Mouse (Mus musculus) gastrocnemius, adult 2 months (tissue): ENCODE results near the gene Slc25a21. TPM values are rescaled to one million over a fixed set of nuclear protein-coding genes. Genes with fewer than 3 reads are reported as not detected.

ENCODE experiments used
- DNase-seq: peaks from one replicate; pipeline ENCODE4 v3.0.0; 2022
- H3K27ac ChIP-seq: fragments of 200-600 bp; 2 replicates; pipeline ENCODE4 v1.8.1; 2022; ENCODE audit warnings: mild to moderate bottlenecking
- H3K4me3 ChIP-seq: fragments of 200-600 bp; 2 replicates; pipeline ENCODE4 v1.8.1; 2022; ENCODE audit warnings: mild to moderate bottlenecking, moderate library complexity
- CTCF ChIP-seq: fragments of 200-600 bp; IDR thresholded peaks from 2 replicates; pipeline ENCODE4 v1.8.1; 2022; ENCODE audit warnings: antibody characterized with exemption, mild to moderate bottlenecking, moderate library complexity
- intact Hi-C: fragments of 180-260 bp; cut with DNase I; formaldehyde crosslinking; loops from one replicate; pipeline ENCODE4 v1.15.1; 2025
- total RNA-seq, 2 experiments: library from RNA; stranded (reverse); gene quantifications; 2 replicates each; pipeline ENCODE4 v1.2.3; 2021

The Slc25a21 gene
- total RNA-seq, 2 experiments from 2014 or later, result 0.15 to 0.17 TPM

DNA sequence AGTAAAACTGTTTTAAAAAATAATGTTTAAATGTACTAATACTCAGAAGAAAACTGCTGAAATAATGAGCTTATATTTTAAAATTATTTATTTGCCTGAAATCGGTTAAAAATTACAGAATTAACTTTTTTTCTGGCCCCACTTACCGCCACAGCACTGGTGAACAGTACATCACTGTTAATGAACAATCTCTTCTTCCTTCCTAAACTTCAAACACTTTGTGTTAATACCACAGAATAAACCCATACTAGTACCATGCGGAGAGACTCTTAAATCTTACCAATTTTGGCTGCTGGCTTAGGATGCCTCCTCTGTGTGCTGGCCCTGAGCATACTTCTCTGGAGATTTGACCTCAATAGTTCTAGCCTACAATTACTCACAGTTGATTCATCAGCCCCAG is 4.6 kb upstream of the Slc25a21 start:
- no peak for DNase-seq
- TF ChIP-seq CTCF, result no peak

DNA sequence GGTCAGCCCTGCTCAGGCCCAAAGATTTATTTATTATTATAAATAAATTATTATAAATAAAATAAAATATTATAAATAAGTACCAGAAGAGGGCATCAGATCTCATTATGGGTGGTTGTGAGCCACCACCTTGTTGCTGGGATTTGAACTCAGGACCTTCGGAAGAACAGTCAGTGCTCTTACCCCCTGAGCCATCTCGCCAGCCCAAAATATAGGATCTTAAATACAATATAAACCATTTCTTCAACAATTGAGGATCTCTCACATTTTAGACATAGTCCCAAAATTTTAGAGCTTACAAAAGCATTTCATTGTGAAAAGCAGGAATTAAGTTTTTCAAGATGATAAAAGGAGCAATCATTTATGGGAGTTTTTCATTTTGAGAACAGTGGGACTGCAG is 2.2 kb upstream of the Slc25a21 start:
- intact Hi-C loops, result no loop called here
- no peak for TF ChIP-seq CTCF
- H3K27ac ChIP-seq, result no peak overlapping the region
- H3K4me3 ChIP-seq, result no peak overlapping the region
- no peak for DNase-seq

More for the DNA sequence above, 4.6 kb upstream of the Slc25a21 start:
- H3K27ac ChIP-seq, result no peak overlapping the region
- intact Hi-C loops, result no loop called here
- no peak overlapping the region for H3K4me3 ChIP-seq

DNA sequence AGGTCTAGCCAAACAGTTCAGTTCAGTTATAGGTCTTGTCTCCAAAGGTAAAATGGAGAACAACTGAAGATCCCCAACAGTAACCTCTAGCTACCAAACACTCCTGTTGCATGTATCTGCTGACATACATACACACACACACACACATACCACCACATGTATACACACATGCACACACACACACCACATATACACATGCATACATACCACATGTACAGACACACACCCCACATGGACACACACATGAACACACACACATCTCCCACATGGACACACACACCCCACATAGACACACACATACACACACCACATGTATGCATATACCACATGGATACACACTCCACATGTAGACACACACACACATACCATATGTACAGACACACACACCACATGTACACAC is 997 bp upstream of the Slc25a21 start:
- no peak for TF ChIP-seq CTCF
- no peak for DNase-seq
- intact Hi-C loops, result no loop called here

DNA sequence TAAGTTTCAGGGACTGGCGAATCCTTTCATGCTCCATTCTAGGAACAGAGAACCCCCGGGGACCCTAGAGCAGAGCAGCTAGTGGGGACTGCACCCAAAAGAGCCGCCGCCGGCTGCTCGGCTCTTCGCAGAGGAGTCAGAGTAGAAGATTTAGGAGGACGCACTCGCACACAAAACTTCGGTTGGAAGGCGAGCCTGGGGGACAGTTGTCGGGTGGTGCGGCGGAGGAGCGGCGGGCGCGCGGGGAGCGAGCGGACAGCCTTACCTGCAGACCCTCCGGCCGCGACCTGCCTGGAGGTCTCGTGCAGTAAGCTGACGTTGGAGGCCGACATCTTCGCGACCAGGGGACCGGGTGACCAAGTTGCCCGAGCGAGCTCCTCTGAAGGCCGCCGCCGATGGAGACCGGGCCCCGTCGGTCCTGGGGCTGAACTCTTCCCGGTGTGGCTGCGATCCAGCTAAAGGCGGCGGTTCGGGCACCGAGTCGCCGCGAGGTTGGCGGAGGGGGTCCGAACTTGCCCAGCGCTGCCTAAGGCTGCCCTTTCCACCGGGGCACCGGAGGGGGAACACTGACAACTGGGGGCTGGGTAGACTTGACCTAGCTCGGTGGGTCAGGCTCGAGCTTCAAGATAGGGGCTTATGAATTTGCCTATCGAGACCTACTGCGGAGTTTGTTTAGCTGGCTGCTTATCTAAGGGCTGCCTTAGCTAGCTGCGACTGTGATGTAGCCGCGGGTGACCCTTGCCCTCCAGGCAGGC is 487 bp downstream of the Slc25a21 start:
- DNase-seq, result peak; percentile 57
- H3K4me3 ChIP-seq, result peak overlapping the region; percentile 80
- intact Hi-C loops, result no loop called here
- H3K27ac ChIP-seq, result peak overlapping the region; percentile 62
- no peak for TF ChIP-seq CTCF

More for the DNA sequence above, 997 bp upstream of the Slc25a21 start:
- Histone ChIP-seq H3K4me3 (no peak overlapping the region), H3K27ac (no peak overlapping the region)

DNA sequence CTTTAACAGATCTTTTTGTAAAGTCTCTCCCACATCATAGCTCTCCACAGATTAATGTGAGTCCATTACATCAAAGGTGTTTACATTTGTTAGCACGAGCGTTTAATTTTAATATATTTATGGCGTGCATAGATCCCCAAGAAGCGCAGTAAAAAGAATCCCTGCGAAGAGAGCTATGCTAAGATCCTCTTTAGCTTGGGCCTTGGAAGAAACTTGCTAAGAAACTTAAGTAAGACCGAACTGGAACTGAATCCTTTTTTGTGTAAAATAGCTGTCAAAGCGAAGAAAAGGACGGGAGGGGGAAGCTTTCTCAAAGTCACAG is 1.0 kb downstream of the Slc25a21 start:
- H3K4me3 ChIP-seq, result peak overlapping the region; percentile 80
- intact Hi-C loops, result no loop called here
- DNase-seq, result no peak
- H3K27ac ChIP-seq, result peak overlapping the region; percentile 62
- TF ChIP-seq CTCF, result no peak

DNA sequence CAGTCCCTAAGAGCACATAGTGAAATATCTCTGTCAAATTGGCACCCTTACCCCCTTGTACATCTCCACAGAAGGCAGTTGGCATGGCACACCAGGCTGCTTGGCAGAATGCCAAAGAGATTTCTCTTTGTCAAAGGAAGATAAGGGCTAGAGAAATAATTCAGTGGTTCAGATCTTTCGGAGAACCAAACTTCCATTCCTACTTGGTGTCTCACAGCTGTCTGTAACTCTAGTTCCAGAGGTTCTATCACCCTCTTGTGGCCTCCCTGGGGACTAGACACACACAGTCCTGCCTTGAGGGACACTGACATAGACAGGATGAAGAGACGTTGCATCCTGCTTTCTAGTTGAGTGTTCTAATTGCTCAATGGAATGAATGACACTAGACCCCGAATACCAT is 2.7 kb downstream of the Slc25a21 start:
- DNase-seq, result no peak
- peak; percentile 25; the same call in 1 of the 2 replicates for TF ChIP-seq CTCF
- H3K4me3 ChIP-seq, result no peak overlapping the region
- intact Hi-C loops, result no loop called here
- H3K27ac ChIP-seq, result no peak overlapping the region

DNA sequence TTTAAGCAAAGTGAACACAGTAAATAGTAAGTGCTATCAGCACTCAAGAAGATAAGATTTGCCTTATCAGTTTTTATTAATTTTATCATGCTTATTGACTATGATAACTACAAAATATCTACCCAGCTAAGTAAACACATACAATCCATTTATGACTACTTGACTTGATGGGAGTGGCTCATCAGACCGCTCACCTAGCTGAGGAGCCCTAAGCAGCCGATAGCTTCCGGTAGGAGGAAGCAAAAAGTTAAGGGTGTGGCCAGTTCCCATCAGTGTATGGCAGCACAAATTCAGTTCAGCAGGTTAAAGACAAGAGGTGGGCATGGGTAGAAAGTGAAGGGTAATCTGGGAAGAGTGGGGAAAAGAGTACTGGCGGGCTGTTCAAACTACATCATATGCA is 10.2 kb downstream of the Slc25a21 start:
- Histone ChIP-seq H3K4me3 (no peak overlapping the region), H3K27ac (no peak overlapping the region)
- intact Hi-C loops, result no loop called here
- no peak for TF ChIP-seq CTCF
- DNase-seq, result no peak

DNA sequence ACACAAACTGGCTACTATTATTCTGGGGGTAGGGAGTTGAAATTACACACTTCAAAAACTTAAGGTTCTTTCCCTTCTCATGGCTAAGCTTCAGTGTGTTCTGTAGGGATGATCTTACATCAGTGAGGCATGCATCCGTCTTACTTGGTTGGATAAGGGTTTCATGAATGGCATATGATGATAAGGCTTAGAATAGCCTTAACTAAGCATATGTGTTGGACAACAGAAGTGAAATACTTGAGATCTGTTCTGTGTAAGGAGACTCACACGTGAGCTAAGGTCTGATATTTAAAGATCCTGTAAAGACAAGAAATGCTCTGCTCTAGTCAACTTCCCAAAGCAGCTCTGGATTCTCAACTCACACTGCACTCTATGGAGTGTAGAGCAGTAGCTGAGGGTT is 11.1 kb downstream of the Slc25a21 start:
- no peak for DNase-seq
- intact Hi-C loops, result no loop called here
- no peak for TF ChIP-seq CTCF
- H3K4me3 ChIP-seq, result no peak overlapping the region
- no peak overlapping the region for H3K27ac ChIP-seq

DNA sequence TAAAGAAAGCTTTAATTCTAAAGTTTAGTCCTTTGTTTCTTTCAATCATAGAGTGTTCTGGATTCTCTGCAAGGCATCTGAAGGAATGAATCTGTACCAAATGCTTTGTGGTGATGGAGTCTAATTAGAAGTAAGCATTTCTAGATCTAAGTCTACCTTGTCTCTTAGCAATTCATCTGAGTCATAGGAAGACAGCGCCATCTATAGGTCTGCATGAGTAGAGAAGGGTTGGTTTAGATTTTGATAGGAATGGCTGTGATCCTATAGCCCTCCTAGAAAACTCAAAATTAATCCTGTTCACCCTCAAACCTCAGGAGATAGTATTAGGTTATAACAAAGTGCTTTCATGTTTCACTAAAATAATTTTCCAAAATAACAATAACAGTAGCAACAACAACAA is 11.8 kb downstream of the Slc25a21 start:
- no peak for DNase-seq
- Histone ChIP-seq H3K4me3 (no peak overlapping the region), H3K27ac (no peak overlapping the region)
- peak; percentile 66 for TF ChIP-seq CTCF
- intact Hi-C loops, result no loop called here

DNA sequence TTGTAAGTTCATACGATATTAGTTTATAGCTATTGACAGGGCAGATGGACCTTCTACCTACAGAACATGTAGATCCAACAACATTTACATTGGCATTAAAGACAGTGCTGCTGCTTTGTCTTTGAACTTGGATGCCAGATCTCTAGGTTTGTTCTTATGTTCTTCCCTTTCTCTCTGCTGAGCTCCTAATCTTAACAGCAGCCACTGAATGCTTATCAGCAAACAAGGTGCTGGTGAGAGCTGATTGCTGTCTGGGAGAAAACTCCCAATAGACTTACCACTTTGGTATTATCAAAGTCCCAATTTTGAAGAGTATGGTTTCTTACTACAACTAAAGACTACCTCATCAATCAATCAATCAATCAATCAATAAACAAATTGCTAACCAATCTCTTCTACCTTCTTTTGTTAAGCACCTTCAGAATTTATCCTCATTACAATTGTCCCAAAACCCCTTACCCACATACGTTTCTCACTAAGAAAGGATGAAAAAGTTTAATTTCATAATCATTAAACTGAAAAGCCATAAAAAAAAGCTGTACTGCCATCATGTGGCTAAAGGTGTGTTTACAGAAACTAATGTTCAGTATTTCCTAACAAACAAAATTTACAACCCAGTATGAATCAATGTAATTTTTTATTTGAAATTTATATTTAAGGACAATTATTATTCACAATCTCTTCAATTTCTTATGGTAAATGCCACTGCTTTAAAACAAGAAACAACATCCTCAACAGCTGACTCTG is 12.7 kb downstream of the Slc25a21 start:
- TF ChIP-seq CTCF, result peak; percentile 41
- Histone ChIP-seq H3K27ac (no peak overlapping the region), H3K4me3 (no peak overlapping the region)
- intact Hi-C loops, result no loop called here
- DNase-seq, result no peak

DNA sequence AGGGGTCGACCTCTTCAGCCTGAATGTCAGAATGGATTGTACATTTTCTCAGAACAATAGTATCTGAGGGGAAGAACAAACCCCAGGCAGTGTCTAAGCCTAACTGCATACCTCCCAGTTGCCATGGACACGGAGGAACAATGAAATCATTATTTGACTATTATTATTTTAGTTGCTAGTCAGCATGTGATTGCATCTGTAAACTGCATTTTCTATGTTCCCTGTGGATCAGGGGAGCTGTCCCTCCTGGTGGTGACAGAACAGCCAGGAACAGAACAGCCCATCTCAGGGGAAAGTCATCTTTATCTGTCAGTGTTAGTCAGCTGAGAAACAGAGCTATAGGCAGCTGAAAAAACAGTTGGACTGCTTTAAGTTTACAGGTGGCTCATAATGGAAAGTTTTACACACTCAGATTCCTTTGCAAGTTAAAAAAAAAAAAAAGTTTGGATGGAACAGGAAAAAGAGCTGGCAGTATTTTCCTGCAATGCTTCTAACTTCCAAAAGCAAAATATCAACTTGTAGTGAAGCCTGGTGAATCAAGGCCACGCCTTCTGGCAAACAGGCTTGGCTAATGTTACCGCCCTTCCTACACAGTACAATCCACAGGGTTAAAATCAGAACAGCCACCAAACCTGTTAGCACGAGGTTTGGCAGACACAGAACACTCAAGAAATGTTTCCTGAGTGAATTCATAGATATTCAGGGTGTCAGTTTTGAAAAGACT is 17.6 kb downstream of the Slc25a21 start:
- DNase-seq, result peak; percentile 40
- peak overlapping the region; percentile 15; the same call in 1 of the 2 replicates for H3K4me3 ChIP-seq
- intact Hi-C loops, result no loop called here

DNA sequence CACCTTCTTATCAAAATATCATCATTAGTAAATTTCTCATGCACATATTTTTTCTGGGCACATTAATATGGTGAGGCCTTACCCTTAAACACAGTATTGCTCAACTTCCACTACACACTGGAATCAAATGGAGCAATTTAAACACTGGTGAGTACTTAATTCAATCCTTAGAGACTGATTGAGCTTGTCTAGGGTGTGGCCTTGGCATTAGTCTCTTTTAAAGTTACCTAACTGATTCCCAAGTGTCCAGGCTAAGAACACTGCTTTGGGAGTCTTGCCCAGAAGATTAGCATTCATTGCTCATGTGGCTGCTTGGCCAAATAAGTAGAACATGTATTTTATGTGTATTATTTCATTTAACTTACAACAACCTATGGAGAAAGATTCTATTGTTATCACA is 18.5 kb downstream of the Slc25a21 start:
- no peak for TF ChIP-seq CTCF
- Histone ChIP-seq H3K4me3 (no peak overlapping the region), H3K27ac (0 out of 2 replicates have a peak overlapping the region, but pooled peaks have one; percentile 49)
- intact Hi-C loops, result no loop called here
- DNase-seq, result no peak

More for the DNA sequence above, 17.6 kb downstream of the Slc25a21 start:
- peak overlapping the region; percentile 49 for H3K27ac ChIP-seq
- no peak for TF ChIP-seq CTCF

DNA sequence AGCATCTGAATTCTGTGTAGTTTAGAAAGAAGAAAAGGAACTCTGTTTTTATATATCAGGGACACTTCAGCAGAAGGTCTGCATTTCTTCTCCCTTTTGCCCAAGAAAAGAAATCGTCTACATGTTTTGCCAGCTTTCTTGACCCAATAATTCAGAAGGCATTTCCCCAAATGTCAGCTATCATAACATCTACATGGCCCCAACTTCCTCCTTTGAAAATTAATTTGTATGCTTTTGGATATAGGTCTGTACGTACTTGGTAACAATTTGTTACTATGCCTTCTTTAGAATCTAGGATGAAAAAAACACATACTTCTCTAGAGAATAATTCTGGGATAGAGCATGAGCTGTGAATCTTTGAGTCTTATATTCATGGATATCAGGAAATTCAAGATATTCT is 34.0 kb downstream of the Slc25a21 start:
- TF ChIP-seq CTCF, result no peak
- intact Hi-C loops, result no loop called here
- no peak for DNase-seq
- no peak overlapping the region for H3K4me3 ChIP-seq
- no peak overlapping the region for H3K27ac ChIP-seq
